Mouse (Mus musculus) spleen, adult 10 weeks (tissue): Measurements from ENCODE around the gene Slc30a2. TPM values are rescaled to one million over a fixed set of nuclear protein-coding genes. Genes with fewer than 3 reads are reported as not detected.

Source experiments
- polyA plus RNA-seq: library from polyadenylated mRNA; stranded (reverse); fragments of 350-450 nt; fragmentation: Illumina TruSeq; extraction: RNeasy Lipid Tissue Mini Kit (QIAGEN cat#74804); gene quantifications from one replicate; pipeline ENCODE4 v1.2.3, GENCODE M21; 2015; ENCODE audit warnings: low replicate concordance; ENCODE audit not compliant: insufficient read depth

Gene Slc30a2
- polyA plus RNA-seq, result 2.0 TPM

GRCm38 (mm10) chr4:134343071-134344031 lies at the start of gene Slc30a2:
TSS of gene Slc30a2 (plus strand) at chr4:134343181.

GRCm38 (mm10) chr4:134314876-134315275 lies 28.1 kb upstream of the Slc30a2 start, which contains the start of gene Trim63:
TSS of gene Trim63 (plus strand) at chr4:134315120.

GRCm38 (mm10) chr4:134383750-134384149 lies 40.8 kb downstream of the Slc30a2 start, which contains the start of gene Extl1:
TSS of gene Extl1 (minus strand) at chr4:134383850.

GRCm38 (mm10) chr4:134395977-134396825 lies 53.2 kb downstream of the Slc30a2 start, which contains the start of gene Pafah2:
TSS of gene Pafah2 (plus strand) at chr4:134396320.

Other genes with a start within 250 kb of the Slc30a2 start
- gene Cd52, start 248.1 kb upstream of the Slc30a2 start, polyA plus RNA-seq, result 2,441 TPM
- 10.4 TPM for gene Ubxn11, start 240.6 kb upstream of the Slc30a2 start, polyA plus RNA-seq
- gene Sh3bgrl3, start 214.4 kb upstream of the Slc30a2 start, polyA plus RNA-seq, result 432 TPM
- gene Cep85, start 156.1 kb upstream of the Slc30a2 start, polyA plus RNA-seq, result 23.9 TPM
- not detected for gene Gm7534, start 140.2 kb upstream of the Slc30a2 start, polyA plus RNA-seq
- gene Catsper4, start 115.8 kb upstream of the Slc30a2 start, polyA plus RNA-seq, result not detected
- gene Cnksr1, start 104.8 kb upstream of the Slc30a2 start, polyA plus RNA-seq, result not detected
- gene E130218I03Rik, start 99.5 kb upstream of the Slc30a2 start, polyA plus RNA-seq, result not detected
- gene Zfp593, start 97.6 kb upstream of the Slc30a2 start, polyA plus RNA-seq, result 4.3 TPM
- gene Gm30191, start 96.2 kb upstream of the Slc30a2 start, polyA plus RNA-seq, result not detected
- 0.26 TPM for gene Grrp1, start 89.1 kb upstream of the Slc30a2 start, polyA plus RNA-seq
- 22.6 TPM for gene Pdik1l, start 55.3 kb upstream of the Slc30a2 start, polyA plus RNA-seq
- gene Trim63, start 28.1 kb upstream of the Slc30a2 start, polyA plus RNA-seq, result 0.50 TPM
- 6.7 TPM for gene Extl1, start 40.7 kb downstream of the Slc30a2 start, polyA plus RNA-seq
- gene Pafah2, start 53.1 kb downstream of the Slc30a2 start, polyA plus RNA-seq, result 3.3 TPM
- gene Stmn1, start 125.1 kb downstream of the Slc30a2 start, polyA plus RNA-seq, result 122 TPM
- 6.8 TPM for gene Paqr7, start 153.5 kb downstream of the Slc30a2 start, polyA plus RNA-seq
- gene Aunip, start 167.8 kb downstream of the Slc30a2 start, polyA plus RNA-seq, result 2.6 TPM
- 54.0 TPM for gene Mtfr1l, start 192.2 kb downstream of the Slc30a2 start, polyA plus RNA-seq
- 6.6 TPM for gene Selenon, start 209.0 kb downstream of the Slc30a2 start, polyA plus RNA-seq